Mouse (Mus musculus) lung, adult 2 months (tissue): ENCODE measurements around the gene Tesk1.

Source experiments
- CTCF ChIP-seq: fragments of 200-500 bp; IDR thresholded peaks from 2 replicates; pipeline ENCODE4 v1.5.1; 2011; ENCODE audit warnings: mild to moderate bottlenecking, low read length, control low read depth; ENCODE audit not compliant: insufficient read depth
- POLR2A ChIP-seq: fragments of 200-500 bp; IDR thresholded peaks from 2 replicates; pipeline ENCODE4 v1.6.1; 2011; ENCODE audit warnings: low read depth, mild to moderate bottlenecking, control low read depth, low read length, borderline replicate concordance; ENCODE audit errors: extremely low read depth

DNA sequence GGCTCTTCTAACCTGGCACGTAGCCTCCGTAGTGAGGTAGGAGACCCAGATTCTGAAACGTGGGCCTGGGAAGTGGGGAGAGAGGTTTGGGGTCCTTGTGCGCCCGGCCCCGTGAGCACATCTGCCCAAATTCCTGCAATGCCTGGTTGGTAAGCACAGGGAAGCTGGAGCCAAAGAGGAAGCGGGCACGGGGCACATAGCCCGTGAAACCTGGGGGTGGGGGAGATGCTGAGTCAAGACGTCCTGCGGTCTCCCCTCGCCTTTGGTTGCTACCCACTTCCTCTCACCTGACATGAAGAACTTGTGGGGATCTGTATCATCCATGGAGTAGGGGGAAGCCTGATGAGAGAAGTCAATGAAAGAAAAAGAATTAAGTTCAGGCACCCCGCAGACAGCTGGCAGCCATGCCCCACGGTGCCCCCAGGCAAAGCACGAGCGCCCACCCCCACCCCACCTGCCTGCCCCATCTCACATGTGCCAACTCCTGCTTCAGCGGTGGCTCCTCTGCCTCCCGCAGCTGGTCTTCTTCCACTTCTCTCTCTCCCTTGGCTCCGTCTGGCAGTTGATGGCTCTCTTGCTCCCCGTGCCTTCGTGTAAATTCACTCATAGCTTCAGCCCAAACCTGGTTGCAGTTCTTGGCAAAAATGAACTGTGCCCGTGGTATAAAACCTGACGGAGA, 14.1 kb upstream of the Tesk1 start:
- TF ChIP-seq CTCF (no peak), POLR2A (no peak)
